Mouse (Mus musculus): ENCODE data around the gene Akap5. TPM values are rescaled to one million over a fixed set of nuclear protein-coding genes. Genes with fewer than 3 reads are reported as not detected.

Gene Akap5
- 1.9 and 2.0 TPM in 2 replicates for polyA plus RNA-seq (2014; fragmentation: Nextera tagmentation; extraction: Ambion mirVana)

DNA sequence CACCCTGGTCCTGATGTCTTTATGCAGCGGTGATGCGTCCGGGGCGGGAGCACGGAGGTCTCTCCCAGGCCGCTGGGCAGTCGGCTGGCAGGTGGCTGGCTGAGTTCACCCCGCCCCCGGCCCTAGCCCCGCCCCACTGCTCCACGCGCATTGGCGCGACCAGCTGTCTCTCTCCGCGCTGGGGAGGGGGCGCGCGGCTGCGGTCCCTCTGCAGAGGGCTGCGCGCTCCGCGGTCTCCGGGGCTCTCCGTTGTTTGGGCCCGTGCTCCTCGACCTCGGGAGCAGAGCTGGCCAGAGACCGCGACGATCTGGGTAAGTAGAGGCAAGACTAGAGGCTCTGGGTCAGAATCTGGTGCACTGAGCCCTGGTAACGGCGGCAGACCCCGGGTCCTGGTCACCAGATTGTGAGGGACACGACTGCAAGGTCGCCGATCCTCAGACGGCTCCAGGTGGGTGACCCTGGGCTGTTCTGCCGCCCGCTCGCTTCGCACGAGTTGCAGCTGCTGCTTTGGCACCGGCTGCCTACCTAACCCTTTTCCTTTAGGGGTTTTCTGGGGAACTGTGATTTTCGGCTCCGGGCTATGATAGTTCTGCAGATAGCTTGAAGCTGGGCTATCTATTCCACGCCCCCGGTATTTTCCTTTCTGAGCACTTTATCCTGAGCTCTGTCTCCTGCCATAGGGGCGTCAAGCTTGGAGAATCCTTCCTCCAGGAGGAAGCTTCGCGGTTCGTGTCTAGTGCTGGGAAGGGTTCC lies at the start of gene Akap5:
Gene Akap5, plus strand, starts transcription at position 213 of the 753 bp plus-strand sequence.
- Histone ChIP-seq H3K9ac (replicated peaks; ENCODE audit: low read length) (peak within 1 kb of the TSS; percentile 52), H3K27ac (replicated peaks; ENCODE audit: low read depth, low read length) (no peak within 1 kb of the TSS), H3K9me3 (replicated peaks; ENCODE audit: control insufficient read depth, low read length) (no peaks in the 10 kb centered on the region), H3K4me2 (ENCODE audit: low read depth, low read length) (peak within 1 kb of the TSS; percentile 69), H3K27me3 (ENCODE audit: control insufficient read depth, insufficient read depth, low read length) (no peaks in the 10 kb centered on the region), H3K36me3 (replicated peaks; ENCODE audit: control insufficient read depth, insufficient read depth, low read depth, low read length) (no peaks in the 10 kb centered on the region), H3K4me3 (ENCODE audit: low read depth, low read length) (peak within 1 kb of the TSS; percentile 46), H3K4me1 (ENCODE audit: control insufficient read depth, insufficient read depth, low read length) (no peaks in the 10 kb centered on the region)
- peak; percentile 95 for ATAC-seq (replicated peaks; ENCODE audit: insufficient number of reproducible peaks, low FRiP score, low TSS enrichment, low read depth)
- DNase-seq (ENCODE audit: low spot score) = peak; percentile 85
- WGBS = 2% methylated on average over 47 of the region's 53 CpGs

DNA sequence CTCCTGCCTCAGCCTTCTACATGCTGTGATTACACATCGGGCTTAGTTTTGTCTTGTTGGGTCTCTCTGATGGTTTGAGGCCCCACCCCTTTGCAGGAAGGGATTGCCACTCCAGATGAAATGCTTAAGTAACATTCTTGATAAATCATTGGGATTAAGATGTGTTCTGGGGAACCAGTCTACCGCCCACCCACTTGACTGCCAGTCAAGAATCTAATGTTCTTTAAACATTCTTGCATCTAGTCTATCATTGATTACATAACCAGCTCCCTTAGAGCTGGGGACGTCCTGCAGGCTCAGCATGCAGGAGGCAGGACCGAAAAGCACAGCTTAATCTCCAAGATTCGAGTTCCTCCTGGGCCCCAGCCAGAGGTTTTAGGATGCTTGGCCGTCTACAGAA lies 46.5 kb upstream of the Akap5 start:
- WGBS = 87% methylated on average over 6 of the region's 6 CpGs

DNA sequence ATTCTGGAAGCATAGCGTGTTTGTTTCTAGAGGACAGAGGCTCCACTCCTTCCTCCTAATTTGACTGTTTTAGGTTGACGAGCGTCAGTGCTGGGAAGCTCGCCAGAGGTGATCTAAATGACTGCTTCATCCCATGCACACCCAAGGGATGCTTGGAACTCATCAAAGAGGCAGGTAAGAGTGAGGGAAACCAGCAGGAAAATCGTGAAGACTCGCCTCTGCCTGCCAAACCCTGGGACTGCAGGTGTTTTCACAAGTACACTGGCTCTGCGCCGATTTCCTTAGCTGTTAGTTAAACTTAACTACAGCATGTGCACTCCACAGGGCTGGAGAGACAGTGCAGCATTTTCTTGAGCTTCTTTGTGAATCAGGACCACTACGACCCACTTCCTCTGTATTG lies 44.1 kb upstream of the Akap5 start:
- 84% methylated on average over 9 of the region's 9 CpGs for WGBS
- Histone ChIP-seq H3K9ac (replicated peaks; ENCODE audit: low read length) (no peak overlapping the region), H3K4me1 (ENCODE audit: control insufficient read depth, insufficient read depth, low read length) (no peaks in the 10 kb centered on the region), H3K36me3 (replicated peaks; ENCODE audit: control insufficient read depth, insufficient read depth, low read depth, low read length) (no peaks in the 10 kb centered on the region), H3K27me3 (ENCODE audit: control insufficient read depth, insufficient read depth, low read length) (no peaks in the 10 kb centered on the region), H3K27ac (replicated peaks; ENCODE audit: low read depth, low read length) (no peak overlapping the region), H3K9me3 (replicated peaks; ENCODE audit: control insufficient read depth, low read length) (no peaks in the 10 kb centered on the region), H3K4me2 (ENCODE audit: low read depth, low read length) (no peak overlapping the region), H3K4me3 (ENCODE audit: low read depth, low read length) (no peak overlapping the region)
- DNase-seq (ENCODE audit: low spot score) (no peak), ATAC-seq (replicated peaks; ENCODE audit: insufficient number of reproducible peaks, low FRiP score, low TSS enrichment, low read depth) (no peak)

More for the DNA sequence above, 46.5 kb upstream of the Akap5 start:
- DNase-seq (ENCODE audit: low spot score) = no peak
- H3K4me2 ChIP-seq (ENCODE audit: low read depth, low read length) = no peak overlapping the region
- H3K36me3 ChIP-seq (replicated peaks; ENCODE audit: control insufficient read depth, insufficient read depth, low read depth, low read length) = no peaks in the 10 kb centered on the region
- H3K27me3 ChIP-seq (ENCODE audit: control insufficient read depth, insufficient read depth, low read length) = no peaks in the 10 kb centered on the region
- ATAC-seq (replicated peaks; ENCODE audit: insufficient number of reproducible peaks, low FRiP score, low TSS enrichment, low read depth) = no peak
- H3K9ac ChIP-seq (replicated peaks; ENCODE audit: low read length) = no peak overlapping the region
- H3K27ac ChIP-seq (replicated peaks; ENCODE audit: low read depth, low read length) = no peak overlapping the region
- H3K4me3 ChIP-seq (ENCODE audit: low read depth, low read length) = no peak overlapping the region
- H3K4me1 ChIP-seq (ENCODE audit: control insufficient read depth, insufficient read depth, low read length) = no peaks in the 10 kb centered on the region
- H3K9me3 ChIP-seq (replicated peaks; ENCODE audit: control insufficient read depth, low read length) = no peaks in the 10 kb centered on the region

DNA sequence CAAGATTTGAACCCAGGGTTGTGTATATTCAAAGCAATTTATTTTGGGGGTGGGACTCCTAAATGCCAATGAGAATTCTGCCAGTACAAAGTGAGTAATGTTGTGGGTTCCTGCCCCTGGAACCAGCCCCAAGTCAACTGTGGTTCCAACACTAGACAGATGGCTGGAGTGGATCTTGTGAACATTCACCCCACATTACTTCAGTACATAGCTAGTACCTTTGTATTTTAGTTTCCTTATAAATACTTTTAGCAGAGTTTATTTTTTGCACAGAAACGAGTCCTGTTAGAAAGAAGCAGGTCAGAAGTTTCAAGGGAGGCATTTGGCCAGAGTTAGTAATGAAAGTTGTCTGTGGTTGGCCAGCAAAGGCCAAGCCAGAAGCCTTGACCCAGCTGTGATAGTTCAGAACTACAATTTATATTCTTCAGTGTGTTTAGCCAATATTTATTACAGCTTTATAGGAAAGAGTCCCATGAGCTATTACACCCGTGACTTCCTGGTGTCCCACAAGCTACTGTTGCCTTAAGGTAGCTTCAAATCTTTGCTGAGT lies 43.5 kb upstream of the Akap5 start:
- Histone ChIP-seq H3K4me3 (ENCODE audit: low read depth, low read length) (no peak overlapping the region), H3K9me3 (replicated peaks; ENCODE audit: control insufficient read depth, low read length) (no peaks in the 10 kb centered on the region), H3K4me1 (ENCODE audit: control insufficient read depth, insufficient read depth, low read length) (no peaks in the 10 kb centered on the region), H3K36me3 (replicated peaks; ENCODE audit: control insufficient read depth, insufficient read depth, low read depth, low read length) (no peaks in the 10 kb centered on the region), H3K4me2 (ENCODE audit: low read depth, low read length) (no peak overlapping the region), H3K9ac (replicated peaks; ENCODE audit: low read length) (no peak overlapping the region), H3K27me3 (ENCODE audit: control insufficient read depth, insufficient read depth, low read length) (no peaks in the 10 kb centered on the region), H3K27ac (replicated peaks; ENCODE audit: low read depth, low read length) (no peak overlapping the region)
- DNase-seq (ENCODE audit: low spot score) (no peak), ATAC-seq (replicated peaks; ENCODE audit: insufficient number of reproducible peaks, low FRiP score, low TSS enrichment, low read depth) (no peak)
- 90% methylated on average over 2 of the region's 2 CpGs for WGBS

DNA sequence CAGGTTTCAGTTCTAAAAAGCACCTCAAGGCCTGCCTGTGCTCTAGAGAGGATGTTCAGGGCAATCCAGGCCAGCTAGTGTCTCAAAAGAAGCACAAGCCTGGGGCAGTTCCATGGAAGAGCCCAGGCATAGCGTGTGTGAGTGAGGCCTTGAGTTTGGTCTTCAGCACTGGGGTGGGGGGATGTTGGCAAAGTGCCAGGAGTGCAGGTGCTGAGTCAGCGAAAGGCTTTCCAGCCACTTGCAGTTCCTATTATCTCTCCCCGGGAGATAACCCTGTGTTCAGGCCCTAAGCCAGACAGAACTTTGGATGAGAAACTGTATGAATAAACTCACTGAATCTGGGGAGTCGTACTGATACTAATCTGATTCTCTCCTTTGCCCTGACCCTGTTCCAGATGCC lies 42.6 kb upstream of the Akap5 start:
- no peak for ATAC-seq (replicated peaks; ENCODE audit: insufficient number of reproducible peaks, low FRiP score, low TSS enrichment, low read depth)
- WGBS = 81% methylated on average over 4 of the region's 4 CpGs
- DNase-seq (ENCODE audit: low spot score) = no peak
- Histone ChIP-seq H3K27me3 (ENCODE audit: control insufficient read depth, insufficient read depth, low read length) (no peaks in the 10 kb centered on the region), H3K4me3 (ENCODE audit: low read depth, low read length) (no peak overlapping the region), H3K4me1 (ENCODE audit: control insufficient read depth, insufficient read depth, low read length) (no peaks in the 10 kb centered on the region), H3K9me3 (replicated peaks; ENCODE audit: control insufficient read depth, low read length) (no peaks in the 10 kb centered on the region), H3K9ac (replicated peaks; ENCODE audit: low read length) (no peak overlapping the region), H3K27ac (replicated peaks; ENCODE audit: low read depth, low read length) (no peak overlapping the region), H3K4me2 (ENCODE audit: low read depth, low read length) (no peak overlapping the region), H3K36me3 (replicated peaks; ENCODE audit: control insufficient read depth, insufficient read depth, low read depth, low read length) (no peaks in the 10 kb centered on the region)

DNA sequence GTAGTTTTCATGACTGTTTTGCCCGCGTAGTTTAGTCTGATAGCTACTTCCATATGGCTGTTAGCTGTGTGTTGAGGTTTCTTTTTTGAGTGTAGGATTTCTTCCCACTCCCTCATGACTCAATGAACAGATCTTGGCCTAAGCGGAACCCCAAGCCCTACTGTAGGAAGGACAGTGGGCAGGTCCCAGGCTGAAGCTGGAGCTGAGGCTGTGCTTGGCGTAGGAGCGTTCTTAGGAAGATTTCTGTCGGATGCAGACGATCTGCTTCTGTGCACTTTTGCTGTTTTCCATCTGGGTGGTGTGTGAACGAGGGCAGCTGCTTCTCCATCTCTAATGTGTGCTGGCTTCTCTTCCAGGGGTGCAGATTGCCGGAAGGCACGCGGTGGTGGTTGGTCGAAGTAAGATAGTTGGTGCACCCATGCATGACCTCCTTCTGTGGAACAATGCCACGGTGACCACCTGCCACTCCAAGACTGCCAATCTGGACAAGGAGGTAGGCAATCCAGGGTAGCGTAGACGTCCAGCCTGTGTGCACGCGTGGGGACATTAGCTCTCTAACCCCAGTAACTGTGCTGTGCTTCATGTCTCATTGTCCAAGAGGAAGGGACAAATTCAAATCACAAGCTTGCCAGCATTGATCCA lies 42.0 kb upstream of the Akap5 start:
- Histone ChIP-seq H3K9me3 (replicated peaks; ENCODE audit: control insufficient read depth, low read length) (no peaks in the 10 kb centered on the region), H3K4me2 (ENCODE audit: low read depth, low read length) (no peak overlapping the region), H3K36me3 (replicated peaks; ENCODE audit: control insufficient read depth, insufficient read depth, low read depth, low read length) (no peaks in the 10 kb centered on the region), H3K27ac (replicated peaks; ENCODE audit: low read depth, low read length) (no peak overlapping the region), H3K4me1 (ENCODE audit: control insufficient read depth, insufficient read depth, low read length) (no peaks in the 10 kb centered on the region), H3K4me3 (ENCODE audit: low read depth, low read length) (no peak overlapping the region), H3K27me3 (ENCODE audit: control insufficient read depth, insufficient read depth, low read length) (no peaks in the 10 kb centered on the region), H3K9ac (replicated peaks; ENCODE audit: low read length) (no peak overlapping the region)
- ATAC-seq (replicated peaks; ENCODE audit: insufficient number of reproducible peaks, low FRiP score, low TSS enrichment, low read depth) (no peak), DNase-seq (ENCODE audit: low spot score) (no peak)
- WGBS = 95% methylated on average over 17 of the region's 17 CpGs

DNA sequence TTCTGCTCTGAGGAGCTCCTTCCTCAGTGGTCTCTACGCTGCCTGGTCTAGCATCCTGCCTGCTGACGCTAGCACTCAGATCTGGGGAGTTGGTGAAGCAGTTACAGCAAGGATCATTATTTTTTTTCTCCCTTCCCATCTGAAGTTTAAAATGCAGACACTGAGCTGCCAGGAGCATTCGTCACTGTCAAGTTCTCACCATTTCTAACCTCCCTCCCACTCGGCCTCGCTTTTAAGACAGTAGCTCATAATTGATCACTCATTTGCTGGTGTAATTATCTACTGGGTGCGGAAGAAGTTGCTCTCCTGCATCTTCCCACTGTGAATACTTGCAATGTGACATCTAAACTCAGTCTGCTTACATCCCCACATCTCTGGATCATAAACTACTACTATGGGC lies 39.3 kb upstream of the Akap5 start:
- H3K27me3 ChIP-seq (ENCODE audit: control insufficient read depth, insufficient read depth, low read length) = no peaks in the 10 kb centered on the region
- H3K27ac ChIP-seq (replicated peaks; ENCODE audit: low read depth, low read length) = no peak overlapping the region
- H3K36me3 ChIP-seq (replicated peaks; ENCODE audit: control insufficient read depth, insufficient read depth, low read depth, low read length) = no peaks in the 10 kb centered on the region
- H3K9ac ChIP-seq (replicated peaks; ENCODE audit: low read length) = no peak overlapping the region
- no peaks in the 10 kb centered on the region for H3K4me1 ChIP-seq (ENCODE audit: control insufficient read depth, insufficient read depth, low read length)
- 86% methylated on average over 6 of the region's 6 CpGs for WGBS
- H3K4me2 ChIP-seq (ENCODE audit: low read depth, low read length) = no peak overlapping the region
- DNase-seq (ENCODE audit: low spot score) (no peak), ATAC-seq (replicated peaks; ENCODE audit: insufficient number of reproducible peaks, low FRiP score, low TSS enrichment, low read depth) (no peak)
- no peaks in the 10 kb centered on the region for H3K9me3 ChIP-seq (replicated peaks; ENCODE audit: control insufficient read depth, low read length)
- no peak overlapping the region for H3K4me3 ChIP-seq (ENCODE audit: low read depth, low read length)

DNA sequence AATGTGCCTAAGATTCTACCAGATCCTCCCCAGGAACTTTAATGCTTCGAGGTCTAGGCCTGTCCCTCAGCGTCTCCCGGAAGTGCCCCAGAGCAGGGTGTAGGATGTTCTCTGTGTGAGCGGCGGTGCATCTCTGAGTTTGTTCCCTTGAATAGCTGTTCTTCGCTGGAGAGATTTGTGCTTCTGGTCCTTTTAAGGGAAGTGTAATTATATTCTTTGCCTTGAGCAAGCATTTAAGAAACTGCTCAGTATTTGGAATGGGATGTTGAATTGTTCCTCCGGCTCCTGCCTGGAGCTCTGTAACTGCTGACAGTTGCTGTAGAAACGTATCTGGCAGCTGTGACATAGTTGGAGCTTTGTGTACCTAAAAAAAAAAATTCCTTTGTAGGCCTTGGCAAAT lies 36.7 kb upstream of the Akap5 start:
- Histone ChIP-seq H3K27me3 (ENCODE audit: control insufficient read depth, insufficient read depth, low read length) (no peaks in the 10 kb centered on the region), H3K4me2 (ENCODE audit: low read depth, low read length) (no peak overlapping the region), H3K4me3 (ENCODE audit: low read depth, low read length) (no peak overlapping the region), H3K36me3 (replicated peaks; ENCODE audit: control insufficient read depth, insufficient read depth, low read depth, low read length) (no peaks in the 10 kb centered on the region; the same call in 1 of the 2 replicates), H3K9ac (replicated peaks; ENCODE audit: low read length) (no peak overlapping the region), H3K9me3 (replicated peaks; ENCODE audit: control insufficient read depth, low read length) (no peaks in the 10 kb centered on the region), H3K4me1 (ENCODE audit: control insufficient read depth, insufficient read depth, low read length) (no peaks in the 10 kb centered on the region), H3K27ac (replicated peaks; ENCODE audit: low read depth, low read length) (no peak overlapping the region)
- DNase-seq (ENCODE audit: low spot score) (no peak), ATAC-seq (replicated peaks; ENCODE audit: insufficient number of reproducible peaks, low FRiP score, low TSS enrichment, low read depth) (no peak)
- 81% methylated on average over 8 of the region's 8 CpGs for WGBS

Measured in embryonic facial prominence, embryonic 11.5 days (tissue).